Mouse (Mus musculus) thymus, adult 2 months (tissue): ENCODE results near the gene Racgap1. TPM values are rescaled to one million over a fixed set of nuclear protein-coding genes. Genes with fewer than 3 reads are reported as not detected.

ENCODE experiments used
- DNase-seq: peaks from one replicate; pipeline ENCODE4 v3.0.0; 2021
- H3K27ac ChIP-seq: fragments of 200-500 bp; 2 replicates; pipeline ENCODE4 v1.5.1; 2012; ENCODE audit warnings: low read length, control low read depth; ENCODE audit not compliant: control insufficient read depth, insufficient read depth
- H3K27me3 ChIP-seq: fragments of 200-500 bp; 2 replicates; pipeline ENCODE4 v1.6.1; 2012; ENCODE audit warnings: mild to moderate bottlenecking, low read length, moderate library complexity, mixed read lengths; ENCODE audit not compliant: control insufficient read depth, insufficient read depth
- H3K36me3 ChIP-seq: fragments of 200-500 bp; 2 replicates; pipeline ENCODE4 v1.6.1; 2012; ENCODE audit warnings: mild to moderate bottlenecking, low read length, moderate library complexity; ENCODE audit not compliant: control insufficient read depth, insufficient read depth
- H3K4me1 ChIP-seq: fragments of 200-500 bp; replicated peaks from 2 replicates; pipeline ENCODE4 v1.6.1; 2012; ENCODE audit warnings: low read length; ENCODE audit not compliant: control insufficient read depth, insufficient read depth
- H3K4me3 ChIP-seq: fragments of 200-500 bp; 2 replicates; pipeline ENCODE4 v1.5.1; 2012; ENCODE audit warnings: mild to moderate bottlenecking, low read length, control low read depth, moderate library complexity; ENCODE audit not compliant: control insufficient read depth, insufficient read depth
- CTCF ChIP-seq: fragments of 200-500 bp; IDR thresholded peaks from 2 replicates; pipeline ENCODE4 v1.5.1; 2012; ENCODE audit warnings: mild to moderate bottlenecking, control low read depth, low read length, moderate library complexity, borderline replicate concordance; ENCODE audit not compliant: control insufficient read depth, poor library complexity, insufficient read depth; ENCODE audit errors: extremely low read depth
- POLR2A ChIP-seq: fragments of 200-500 bp; IDR thresholded peaks from 2 replicates; pipeline ENCODE4 v1.6.1; 2012; ENCODE audit warnings: mild to moderate bottlenecking, low read length, control low read depth, moderate library complexity; ENCODE audit not compliant: control insufficient read depth, poor library complexity, insufficient read depth; ENCODE audit errors: extremely low read depth
- WGBS: fragments of 180-500 bp; shearing (Covaris S2); methylation state at CpG from one replicate; pipeline ENCODE4 v1.1.7; 2018; 5-methylcytosine and 5-hydroxymethylcytosine counted together
- polyA plus RNA-seq: library from polyadenylated mRNA; depleted of rRNA; stranded (reverse); fragments of >200 nt; gene quantifications from 2 replicates; pipeline ENCODE4 v1.2.3, GENCODE M21; 2012

The Racgap1 gene
- polyA plus RNA-seq, 1 experiment: 80.2 TPM

DNA sequence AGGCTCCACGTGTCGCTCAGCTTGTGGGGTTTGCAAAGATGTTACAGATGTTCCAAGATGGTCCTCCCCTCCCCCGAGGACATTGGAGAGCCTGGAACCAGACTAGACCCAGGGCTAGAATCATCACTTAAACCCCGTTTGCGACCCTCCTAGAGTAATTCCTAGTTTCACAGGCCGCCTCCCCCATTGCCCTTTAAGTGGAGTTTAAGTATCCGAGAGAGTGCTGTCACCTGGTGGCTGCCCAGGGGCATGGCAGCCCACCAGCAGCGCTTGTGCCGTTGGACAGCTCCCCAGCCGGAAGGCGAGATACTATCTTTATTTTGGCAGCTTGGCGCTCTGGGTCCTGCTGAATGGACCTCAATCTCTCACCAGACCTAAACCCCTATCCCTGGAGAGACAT is 17.4 kb upstream of the Racgap1 start:
- 8% methylated on average over 12 of the region's 12 CpGs for WGBS
- peak; percentile 78 for DNase-seq
- Histone ChIP-seq H3K27ac (no peak overlapping the region), H3K4me3 (no peak overlapping the region), H3K4me1 (0 out of 2 replicates have a peak, but pooled peaks cover 10% of the 10 kb centered on the region), H3K36me3 (no peaks in the 10 kb centered on the region), H3K27me3 (peaks cover 25% of the 10 kb centered on the region; the same call in 1 of the 2 replicates)
- TF ChIP-seq CTCF (peak; percentile 98), POLR2A (no peak)

DNA sequence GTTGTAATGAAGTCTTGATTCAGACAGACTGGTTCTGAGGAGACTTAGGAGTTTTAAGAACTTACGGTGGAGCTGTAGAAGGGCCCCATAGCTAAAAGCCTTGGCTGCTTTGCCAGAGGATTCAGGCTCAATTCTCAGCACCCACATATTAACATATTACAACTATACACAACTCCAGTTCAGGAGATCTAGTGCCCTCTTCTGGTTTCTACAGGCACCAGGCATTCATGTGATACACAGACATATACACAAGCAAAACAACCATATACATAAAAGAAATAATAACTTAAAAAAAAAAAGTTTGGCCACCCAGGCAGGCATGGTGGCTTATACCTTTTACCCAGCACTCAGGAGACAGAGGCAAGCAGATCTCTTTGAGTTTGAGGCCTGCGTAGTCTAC is 16.1 kb upstream of the Racgap1 start:
- peaks cover 26% of the 10 kb centered on the region; the same call in 1 of the 2 replicates for H3K27me3 ChIP-seq
- no peak for TF ChIP-seq POLR2A
- no peak for TF ChIP-seq CTCF
- 100% methylated on average over 2 of the region's 2 CpGs for WGBS
- no peak overlapping the region for H3K4me3 ChIP-seq
- DNase-seq: no peak
- H3K36me3 ChIP-seq: no peaks in the 10 kb centered on the region
- H3K4me1 ChIP-seq: 0 out of 2 replicates have a peak, but pooled peaks cover 10% of the 10 kb centered on the region
- no peak overlapping the region for H3K27ac ChIP-seq

DNA sequence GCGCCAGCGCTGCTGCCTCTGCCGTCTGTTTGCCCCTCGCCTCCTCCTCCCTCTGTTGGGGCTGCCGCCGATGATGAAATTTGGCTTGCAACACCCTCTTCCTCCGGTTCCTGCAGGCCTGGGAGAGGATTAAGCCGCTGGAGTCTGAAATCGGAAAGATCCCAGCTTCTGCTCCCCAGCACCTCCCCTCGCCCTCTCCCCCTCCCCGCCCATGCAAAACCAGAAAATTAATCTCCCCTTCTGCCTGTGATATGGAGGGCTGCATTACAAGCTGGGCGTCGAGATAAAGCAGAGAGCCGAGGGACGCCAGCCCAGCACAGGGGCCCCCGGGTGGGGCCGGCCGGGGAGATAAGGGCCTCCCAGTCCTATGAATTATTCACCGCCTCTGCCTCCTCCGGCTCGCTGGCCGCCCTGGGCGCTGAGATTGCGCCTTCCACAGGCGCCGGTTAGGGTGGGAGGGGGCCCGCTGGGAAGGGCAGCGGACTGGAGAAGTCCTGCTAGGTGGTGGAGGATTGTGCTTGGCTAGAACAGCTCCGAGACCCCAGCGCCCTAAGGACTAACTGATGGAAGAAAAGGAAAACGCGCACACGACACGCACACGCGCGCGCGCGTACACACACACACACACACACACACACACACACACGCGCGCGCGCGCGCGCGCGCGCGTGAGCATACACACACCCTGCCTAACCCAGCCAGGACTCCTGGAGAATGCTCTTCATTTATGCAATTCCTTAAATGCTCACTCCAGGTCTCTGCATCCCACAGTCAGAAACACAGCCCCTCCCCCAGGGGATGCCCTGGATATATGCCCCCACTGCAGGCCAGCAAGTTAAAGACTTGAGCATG is 13.4 kb upstream of the Racgap1 start:
- TF ChIP-seq POLR2A: no peak
- TF ChIP-seq CTCF: no peak
- H3K36me3 ChIP-seq: no peaks in the 10 kb centered on the region
- H3K4me3 ChIP-seq: no peak overlapping the region
- DNase-seq: no peak
- WGBS: 5% methylated on average over 52 of the region's 52 CpGs
- H3K4me1 ChIP-seq: 0 out of 2 replicates have a peak, but pooled peaks cover 4% of the 10 kb centered on the region
- H3K27me3 ChIP-seq: peaks cover 12% of the 10 kb centered on the region; the same call in 1 of the 2 replicates
- H3K27ac ChIP-seq: no peak overlapping the region

DNA sequence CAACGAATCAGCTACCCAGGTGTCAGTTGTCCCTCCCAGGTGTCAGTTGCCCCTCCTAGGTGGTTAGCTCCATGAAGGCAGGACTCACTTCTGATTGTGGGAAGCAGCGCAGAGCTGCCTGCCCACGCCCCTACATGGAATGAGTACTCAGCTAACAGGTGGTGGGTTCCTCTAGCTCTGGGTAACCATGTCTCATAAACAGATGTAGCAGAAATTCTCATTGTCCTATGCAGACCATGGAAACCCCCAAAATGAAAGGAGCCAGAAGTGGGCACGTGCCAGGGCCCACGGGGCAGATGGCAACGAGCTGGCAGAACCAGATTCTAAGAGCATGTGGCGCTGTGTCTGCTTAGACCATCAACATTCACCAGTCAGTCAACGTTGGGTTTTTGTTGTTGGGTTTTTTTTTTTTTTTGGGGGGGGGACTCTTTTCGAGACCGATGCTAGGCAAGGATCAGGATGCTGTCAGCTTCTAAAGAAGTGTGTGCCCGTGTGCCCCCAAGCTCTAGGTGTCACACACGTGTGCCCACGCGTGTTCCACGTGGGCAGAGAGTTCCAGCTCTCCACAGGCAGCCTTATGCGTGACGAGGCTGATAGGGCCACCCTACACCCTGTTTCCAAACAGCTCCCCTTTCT is 12.6 kb upstream of the Racgap1 start:
- H3K4me1 ChIP-seq: 0 out of 2 replicates have a peak, but pooled peaks cover 4% of the 10 kb centered on the region
- no peak for DNase-seq
- H3K27ac ChIP-seq: no peak overlapping the region
- no peak overlapping the region for H3K4me3 ChIP-seq
- H3K36me3 ChIP-seq: no peaks in the 10 kb centered on the region
- H3K27me3 ChIP-seq: peaks cover 11% of the 10 kb centered on the region; the same call in 1 of the 2 replicates
- whole genome bisulfite sequencing: 7% methylated on average over 17 of the region's 17 CpGs
- TF ChIP-seq CTCF: 0 out of 2 replicates have a peak, but pooled peaks have one; percentile 12
- no peak for TF ChIP-seq POLR2A

DNA sequence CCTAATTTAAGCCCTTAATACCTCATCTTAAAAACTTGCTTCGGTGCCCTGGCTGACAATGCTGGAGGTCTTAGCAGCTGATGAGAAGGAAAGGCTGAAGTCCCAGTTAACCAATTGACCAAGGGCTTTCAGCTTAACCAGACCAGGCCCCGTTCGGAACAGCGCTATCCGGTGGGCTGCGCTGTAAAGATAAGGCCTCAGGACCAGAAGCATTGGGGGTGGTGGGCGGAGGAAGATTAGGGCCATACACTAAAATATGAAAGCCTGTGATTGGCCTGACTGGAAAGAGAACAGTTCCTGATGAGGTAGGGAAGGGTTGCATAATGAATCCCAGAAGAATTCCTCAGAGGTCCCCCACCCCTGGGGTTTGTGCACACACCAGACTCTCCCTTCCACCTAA is 10.9 kb upstream of the Racgap1 start:
- 76% methylated on average over 7 of the region's 7 CpGs for WGBS

DNA sequence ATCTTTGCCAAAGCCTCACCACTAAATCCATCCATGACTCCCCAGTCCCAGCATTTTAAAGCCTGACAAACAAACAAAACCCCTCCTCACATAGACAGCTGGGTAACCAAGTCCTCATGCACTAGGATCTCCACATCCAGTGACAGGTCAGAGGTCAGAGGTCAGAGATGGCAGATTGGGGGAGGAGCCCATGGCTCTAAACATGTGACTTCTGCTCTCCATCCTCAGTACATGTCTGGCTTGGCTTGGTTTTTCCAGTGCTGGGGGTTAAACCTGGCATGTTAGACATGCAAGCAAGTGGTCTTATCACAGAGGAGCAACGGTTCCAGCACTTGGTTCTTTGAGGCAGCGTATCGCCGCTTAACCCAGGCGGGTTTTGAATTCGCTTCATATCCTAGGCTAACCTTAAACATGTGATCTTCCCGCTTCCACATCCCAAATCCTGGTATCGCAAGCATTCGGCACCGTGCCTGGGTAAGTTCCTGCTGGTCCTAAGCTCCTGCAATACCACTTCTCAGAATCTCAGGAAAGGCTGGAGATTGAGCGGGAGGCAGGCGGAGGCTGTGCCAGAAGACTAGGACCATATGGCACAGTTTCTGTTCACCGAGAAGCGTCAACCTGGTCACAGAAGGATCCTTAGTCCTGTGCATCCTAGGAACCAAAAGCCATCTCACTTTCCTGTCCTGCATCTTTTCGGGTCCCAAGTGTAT is 9.8 kb upstream of the Racgap1 start:
- no peak overlapping the region for H3K27ac ChIP-seq
- 0 out of 2 replicates have a peak, but pooled peaks cover 4% of the 10 kb centered on the region for H3K4me1 ChIP-seq
- no peak for DNase-seq
- peaks cover 10% of the 10 kb centered on the region; the same call in 1 of the 2 replicates for H3K27me3 ChIP-seq
- TF ChIP-seq POLR2A (no peak), CTCF (no peak)
- WGBS: 97% methylated on average over 15 of the region's 15 CpGs
- no peak overlapping the region for H3K4me3 ChIP-seq
- no peaks in the 10 kb centered on the region for H3K36me3 ChIP-seq

More for the DNA sequence above, 10.9 kb upstream of the Racgap1 start:
- H3K27me3 ChIP-seq: peaks cover 11% of the 10 kb centered on the region; the same call in 1 of the 2 replicates
- DNase-seq: no peak
- no peak overlapping the region for H3K27ac ChIP-seq
- no peaks in the 10 kb centered on the region for H3K36me3 ChIP-seq
- H3K4me1 ChIP-seq: 0 out of 2 replicates have a peak, but pooled peaks cover 4% of the 10 kb centered on the region
- no peak for TF ChIP-seq POLR2A
- TF ChIP-seq CTCF: no peak
- H3K4me3 ChIP-seq: no peak overlapping the region
